Mouse (Mus musculus) lung, postnatal 0 days (tissue): ENCODE data around the gene Them7. TPM values are rescaled to one million over a fixed set of nuclear protein-coding genes. Genes with fewer than 3 reads are reported as not detected.

Experiments used
- ATAC-seq: fragments of 200-750 bp; cut with Nextera tagmentation; 2 replicates; pipeline ENCODE4 v1.8.0; 2017; ENCODE audit warnings: moderate library complexity
- DNase-seq: peaks from one replicate; pipeline ENCODE4 v3.0.0-alpha.2; 2016; ENCODE audit warnings: low spot score
- H3K27ac ChIP-seq: fragments of 300-500 bp; sonication (generic); 2 replicates; pipeline ENCODE4 v1.5.1; 2014; ENCODE audit warnings: antibody characterized with exemption, mild to moderate bottlenecking, low read length, mixed read lengths
- H3K27me3 ChIP-seq: fragments of 300-500 bp; sonication (generic); replicated peaks from 2 replicates; pipeline ENCODE4 v1.6.1; 2014; ENCODE audit warnings: low read length, mixed read lengths; ENCODE audit not compliant: insufficient read depth
- H3K36me3 ChIP-seq: fragments of 300-500 bp; sonication (generic); 2 replicates; pipeline ENCODE4 v1.6.1; 2014; ENCODE audit warnings: low read length, mixed read lengths; ENCODE audit not compliant: insufficient read depth
- H3K4me1 ChIP-seq: fragments of 300-500 bp; sonication (generic); 2 replicates; pipeline ENCODE4 v1.6.1; 2014; ENCODE audit warnings: antibody characterized with exemption, low read depth, low read length, mixed read lengths; ENCODE audit not compliant: insufficient read depth
- H3K4me2 ChIP-seq: fragments of 300-500 bp; sonication (generic); replicated peaks from 2 replicates; pipeline ENCODE4 v1.6.1; 2014; ENCODE audit warnings: low read depth, mild to moderate bottlenecking, low read length, moderate library complexity, mixed read lengths
- H3K4me3 ChIP-seq: fragments of 300-500 bp; sonication (generic); 2 replicates; pipeline ENCODE4 v1.5.1; 2014; ENCODE audit warnings: low read depth, low read length
- H3K9ac ChIP-seq: fragments of 300-500 bp; sonication (generic); replicated peaks from 2 replicates; pipeline ENCODE4 v1.6.1; 2014; ENCODE audit warnings: low read depth, mild to moderate bottlenecking
- H3K9me3 ChIP-seq: fragments of 300-500 bp; sonication (generic); 2 replicates; pipeline ENCODE4 v1.6.1; 2016; ENCODE audit warnings: low read length, mixed read lengths
- CTCF ChIP-seq: IDR thresholded peaks from 2 replicates; pipeline ENCODE4 v1.5.1; 2016; ENCODE audit warnings: antibody characterized with exemption, mild to moderate bottlenecking
- EP300 ChIP-seq: IDR thresholded peaks from 2 replicates; pipeline ENCODE4 v1.6.1; 2016; ENCODE audit warnings: antibody characterized with exemption, mild to moderate bottlenecking, control low read depth
- WGBS: fragments of 180-500 bp; shearing (Covaris S2); extraction: QIAGEN DNeasy Blood & Tissue Kit; methylation state at CpG from one replicate; pipeline ENCODE4 v1.1.7; 2014; 5-methylcytosine and 5-hydroxymethylcytosine counted together
- polyA plus RNA-seq: library from polyadenylated mRNA; unstranded; fragments of >200 nt; fragmentation: Nextera tagmentation; extraction: Ambion mirVana; gene quantifications from 2 replicates; pipeline ENCODE4 v1.2.1, GENCODE M21; 2015

The Them7 gene
- polyA plus RNA-seq, 1 experiment from 2014 or later: not detected

DNA sequence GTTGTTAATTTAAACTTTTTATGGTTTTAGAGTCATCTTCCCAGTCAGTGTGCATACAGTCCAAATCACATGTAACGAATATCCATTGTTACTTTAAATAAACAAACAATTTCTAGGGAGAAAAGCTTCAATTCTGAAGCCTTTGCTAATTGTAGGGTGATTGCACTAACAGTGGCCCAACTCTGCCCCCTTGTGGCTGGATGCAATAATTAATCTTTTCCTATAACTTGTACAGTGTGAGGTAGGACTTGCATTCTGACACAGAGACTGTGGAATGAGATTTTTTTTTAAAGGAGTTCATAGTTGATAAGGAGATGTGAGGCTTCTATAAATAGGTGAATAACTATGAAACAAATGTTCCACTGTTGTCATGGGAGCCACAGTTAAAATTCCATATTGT, 6.2 kb downstream of the Them7 start:
- DNase-seq: peak; percentile 70
- no peak overlapping the region for H3K27ac ChIP-seq
- ATAC-seq: no peak
- H3K4me1 ChIP-seq: no peaks in the 10 kb centered on the region
- no peaks in the 10 kb centered on the region for H3K36me3 ChIP-seq
- H3K4me3 ChIP-seq: no peak overlapping the region
- no peak overlapping the region for H3K4me2 ChIP-seq
- TF ChIP-seq EP300 (no peak), CTCF (peak; percentile 82)
- no peak overlapping the region for H3K9ac ChIP-seq
- H3K27me3 ChIP-seq: no peaks in the 10 kb centered on the region
- whole genome bisulfite sequencing: 0% methylated on average over 1 of the region's 1 CpGs
- H3K9me3 ChIP-seq: no peaks in the 10 kb centered on the region

DNA sequence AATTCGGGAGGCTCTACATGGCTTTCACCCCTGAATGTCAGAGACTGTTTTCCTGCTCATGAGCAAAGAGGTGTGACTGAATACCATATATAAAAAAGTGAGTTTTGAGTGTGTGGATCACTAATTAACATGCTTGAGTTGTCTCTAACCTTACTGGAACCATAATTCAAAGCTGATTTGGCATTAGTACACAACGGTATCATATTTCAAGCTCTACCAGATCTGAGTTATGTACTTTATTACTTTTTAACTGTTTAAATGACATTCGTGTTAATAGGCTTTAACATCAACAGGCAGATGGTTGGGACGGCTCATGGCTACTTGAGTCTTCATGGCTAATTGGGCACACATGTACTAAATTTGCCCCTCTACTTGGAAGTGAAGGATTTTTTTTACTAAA, 8.3 kb downstream of the Them7 start:
- TF ChIP-seq EP300 (no peak), CTCF (no peak)
- H3K4me2 ChIP-seq: no peak overlapping the region
- no peaks in the 10 kb centered on the region for H3K9me3 ChIP-seq
- no peak overlapping the region for H3K9ac ChIP-seq
- H3K4me1 ChIP-seq: no peaks in the 10 kb centered on the region
- H3K36me3 ChIP-seq: no peaks in the 10 kb centered on the region
- no peak for DNase-seq
- no peaks in the 10 kb centered on the region for H3K27me3 ChIP-seq
- H3K4me3 ChIP-seq: no peak overlapping the region
- no peak overlapping the region for H3K27ac ChIP-seq
- WGBS: 57% methylated on average over 4 of the region's 4 CpGs
- no peak for ATAC-seq

DNA sequence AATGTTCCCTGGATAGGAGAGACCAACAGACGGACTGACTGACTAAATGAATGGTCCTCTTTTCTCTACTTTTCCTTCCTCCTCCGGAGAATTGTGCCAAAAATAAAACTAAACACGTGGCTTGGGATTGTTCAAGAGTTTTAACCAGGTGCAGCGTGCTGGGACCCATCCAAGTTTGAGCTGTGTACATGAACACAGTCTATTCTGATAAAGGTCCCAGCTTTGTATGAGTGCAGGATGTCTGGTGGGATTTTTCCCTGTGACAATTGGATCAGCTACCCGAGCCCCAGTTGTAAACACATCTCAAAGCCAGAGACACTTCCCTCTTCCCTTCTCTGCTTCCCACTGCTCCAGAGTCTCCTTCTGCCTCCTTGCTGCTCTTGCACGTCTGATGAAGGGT, 10.2 kb downstream of the Them7 start:
- DNase-seq (no peak), ATAC-seq (no peak)
- H3K4me1 ChIP-seq: no peaks in the 10 kb centered on the region
- no peak overlapping the region for H3K4me2 ChIP-seq
- no peaks in the 10 kb centered on the region for H3K27me3 ChIP-seq
- no peak overlapping the region for H3K27ac ChIP-seq
- TF ChIP-seq EP300 (no peak), CTCF (no peak)
- no peak overlapping the region for H3K9ac ChIP-seq
- H3K36me3 ChIP-seq: no peaks in the 10 kb centered on the region
- 27% methylated on average over 6 of the region's 6 CpGs for WGBS
- no peaks in the 10 kb centered on the region for H3K9me3 ChIP-seq
- no peak overlapping the region for H3K4me3 ChIP-seq

DNA sequence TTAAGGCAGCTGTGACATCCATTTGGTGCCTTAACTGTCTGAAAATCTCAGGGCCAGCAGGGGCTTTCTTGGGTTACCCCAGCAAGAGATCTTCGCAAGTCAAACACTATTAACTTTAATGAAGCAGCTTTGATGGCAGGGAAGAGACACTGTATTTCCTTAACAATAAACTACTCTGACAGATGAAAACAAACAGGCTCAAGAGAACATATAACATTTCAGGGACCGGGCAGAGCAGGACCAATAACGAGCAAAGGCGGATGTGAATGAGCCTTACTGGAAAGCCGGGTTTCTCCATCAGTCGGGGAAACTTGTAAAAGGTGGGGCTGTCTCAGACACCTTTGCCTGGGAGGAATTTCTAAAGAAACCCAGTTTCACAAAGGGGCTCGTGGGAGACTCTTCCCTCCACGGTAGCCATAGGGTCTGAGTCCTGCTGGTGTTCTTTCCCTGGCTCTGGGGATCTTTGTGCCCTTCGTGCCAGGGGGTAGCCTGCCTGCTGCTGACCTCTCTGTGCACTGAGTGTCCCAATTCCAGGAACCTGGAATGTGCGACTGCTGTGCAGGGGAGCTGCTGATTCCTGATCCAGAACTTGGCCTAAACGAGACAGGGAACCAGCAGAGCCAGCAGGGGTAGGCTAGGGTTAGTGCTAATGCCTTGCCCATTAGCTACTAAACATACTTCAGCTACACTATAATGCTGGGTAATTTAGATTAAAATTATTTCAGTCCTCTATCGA, 11.4 kb downstream of the Them7 start:
- H3K36me3 ChIP-seq: no peaks in the 10 kb centered on the region
- ATAC-seq: no peak
- H3K4me2 ChIP-seq: no peak overlapping the region
- no peak overlapping the region for H3K27ac ChIP-seq
- no peaks in the 10 kb centered on the region for H3K4me1 ChIP-seq
- H3K9ac ChIP-seq: no peak overlapping the region
- DNase-seq: no peak
- H3K9me3 ChIP-seq: no peaks in the 10 kb centered on the region
- H3K4me3 ChIP-seq: no peak overlapping the region
- no peaks in the 10 kb centered on the region for H3K27me3 ChIP-seq
- TF ChIP-seq CTCF: no peak
- TF ChIP-seq EP300: no peak
- 49% methylated on average over 12 of the region's 12 CpGs for WGBS

DNA sequence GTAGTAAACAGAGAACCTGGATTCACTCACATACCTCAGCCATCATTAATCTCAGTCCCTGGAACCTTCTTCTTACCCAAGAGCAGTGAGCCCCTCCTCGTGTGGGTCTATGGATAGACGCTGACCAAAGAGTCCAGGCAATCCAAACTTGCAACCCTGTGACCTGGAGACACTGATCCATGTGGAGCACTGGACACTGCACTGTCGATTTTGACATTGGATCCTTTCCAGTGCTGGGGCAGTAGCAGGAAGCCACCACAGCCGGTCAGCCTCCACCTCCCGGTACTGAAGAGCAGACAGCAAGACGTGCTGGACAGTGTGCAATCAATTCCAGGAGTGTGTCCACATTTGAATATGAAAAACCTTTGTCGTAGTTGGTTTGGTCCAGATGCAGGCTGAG, 13.3 kb downstream of the Them7 start:
- DNase-seq: no peak
- WGBS: 24% methylated on average over 7 of the region's 7 CpGs
- Histone ChIP-seq H3K4me2 (no peak overlapping the region), H3K4me3 (no peak overlapping the region), H3K9ac (no peak overlapping the region), H3K4me1 (no peaks in the 10 kb centered on the region), H3K27ac (no peak overlapping the region), H3K9me3 (no peaks in the 10 kb centered on the region), H3K27me3 (0 out of 2 replicates have a peak, but pooled peaks cover 4% of the 10 kb centered on the region), H3K36me3 (no peaks in the 10 kb centered on the region)
- no peak for ATAC-seq
- TF ChIP-seq EP300: no peak
- no peak for TF ChIP-seq CTCF

DNA sequence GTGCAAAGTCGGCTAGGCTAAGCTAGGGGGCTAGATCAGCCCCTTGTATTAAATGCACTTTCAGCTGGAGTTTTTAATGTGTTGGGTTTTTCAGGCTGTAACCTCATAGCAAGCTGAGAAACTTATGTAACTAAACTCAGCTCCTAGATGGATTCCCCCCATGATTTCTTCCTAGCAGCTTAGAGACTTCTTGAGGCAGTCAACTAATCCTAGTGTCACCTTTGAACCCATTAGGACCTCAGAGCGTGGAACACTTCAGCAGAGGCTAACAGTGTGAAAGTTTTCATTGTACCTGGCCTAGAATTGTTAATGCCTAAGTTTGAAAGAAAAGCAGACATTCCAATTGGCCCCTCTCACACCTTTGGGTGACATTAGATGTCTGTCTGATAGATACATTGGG, 13.7 kb downstream of the Them7 start:
- no peaks in the 10 kb centered on the region for H3K4me1 ChIP-seq

More for the DNA sequence above, 13.7 kb downstream of the Them7 start:
- H3K27me3 ChIP-seq: 0 out of 2 replicates have a peak, but pooled peaks cover 4% of the 10 kb centered on the region
- H3K4me3 ChIP-seq: no peak overlapping the region
- ATAC-seq (no peak), DNase-seq (no peak)
- no peak overlapping the region for H3K9ac ChIP-seq
- no peaks in the 10 kb centered on the region for H3K36me3 ChIP-seq
- 81% methylated on average over 2 of the region's 2 CpGs for WGBS
- no peaks in the 10 kb centered on the region for H3K9me3 ChIP-seq
- H3K4me2 ChIP-seq: no peak overlapping the region
- TF ChIP-seq EP300: no peak
- TF ChIP-seq CTCF: no peak
- no peak overlapping the region for H3K27ac ChIP-seq
